Mouse (Mus musculus): ENCODE results near the gene Hs1bp3. TPM values are rescaled to one million over a fixed set of nuclear protein-coding genes. Genes with fewer than 3 reads are reported as not detected.

Gene Hs1bp3
- total and polyA plus RNA-seq, 2 experiments from 2014 or later = 5.1 to 8.3 TPM

DNA sequence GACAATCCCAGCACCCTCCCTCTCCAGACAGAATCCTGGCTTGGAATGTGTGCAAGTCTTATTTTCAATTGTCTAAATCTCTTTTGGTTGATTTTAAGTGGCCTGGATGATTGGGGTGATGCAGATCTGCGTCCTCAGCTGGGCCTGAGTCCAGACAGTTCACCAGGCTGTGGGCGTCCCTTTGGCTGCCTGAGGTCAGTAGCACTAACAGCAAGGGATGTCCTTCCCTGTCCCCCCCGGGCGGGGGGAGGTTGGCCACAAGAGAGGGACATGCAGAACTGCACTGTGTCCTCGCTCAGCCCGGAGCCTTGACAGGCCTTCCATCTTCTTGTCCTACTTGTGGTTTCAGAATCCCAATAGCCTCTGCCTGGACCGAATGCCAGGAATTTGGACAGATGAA, 52.1 kb downstream of the Hs1bp3 start:
- Histone ChIP-seq H3K27me3 (ENCODE audit: insufficient read depth, low read length) (no peaks in the 10 kb centered on the region), H3K4me3 (ENCODE audit: low read depth, low read length) (no peak overlapping the region), H3K4me2 (ENCODE audit: low read depth, low read length, poor library complexity, severe bottlenecking) (no peak overlapping the region), H3K9me3 (ENCODE audit: low read length) (no peaks in the 10 kb centered on the region), H3K4me1 (ENCODE audit: insufficient read depth, low read length) (peaks cover 5% of the 10 kb centered on the region; the same call in 1 of the 2 replicates), H3K9ac (replicated peaks; ENCODE audit: low read length, poor library complexity, severe bottlenecking) (no peak overlapping the region), H3K27ac (ENCODE audit: low read depth, low read length) (no peak overlapping the region), H3K36me3 (ENCODE audit: insufficient read depth, low read length) (no peaks in the 10 kb centered on the region)
- no peak for TF ChIP-seq CTCF (IDR thresholded peaks at IDR 0.05)
- DNase-seq (ENCODE audit: low spot score) = peak; percentile 30
- ATAC-seq (ENCODE audit: low FRiP score) = no peak
- WGBS = 64% methylated on average over 7 of the region's 7 CpGs

DNA sequence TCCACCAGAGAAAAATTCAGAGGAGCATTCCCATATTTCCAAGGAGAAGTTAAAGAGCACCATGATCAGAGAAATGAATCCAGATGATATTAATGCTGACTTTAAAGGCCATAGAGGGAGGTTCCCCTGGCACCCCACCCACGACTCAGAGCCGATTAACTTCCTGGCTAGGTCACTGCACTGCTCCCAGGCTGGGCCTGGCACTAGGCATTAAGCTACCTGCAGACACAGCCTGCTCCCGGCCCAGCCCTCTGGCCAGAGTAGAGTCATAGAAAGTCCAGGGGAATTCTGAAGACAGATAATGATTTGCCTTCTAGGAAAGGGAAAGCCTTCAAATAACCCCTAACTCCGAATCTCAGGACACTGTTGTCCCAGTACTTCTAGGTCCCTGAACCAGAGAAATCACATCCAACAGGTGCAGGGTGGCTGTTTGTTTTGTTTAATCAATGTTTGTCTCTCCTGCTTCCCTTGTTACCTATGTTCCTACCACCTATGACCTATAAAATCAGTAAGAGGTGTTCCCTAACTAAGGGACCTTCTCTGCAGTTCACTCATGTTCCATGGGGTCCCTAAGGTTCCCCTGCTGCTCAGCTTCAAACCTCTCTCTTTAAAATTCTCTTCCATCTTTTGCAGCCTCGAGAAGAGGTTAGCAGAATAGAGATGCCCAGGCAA, 52.8 kb downstream of the Hs1bp3 start:
- WGBS = 76% methylated on average over 5 of the region's 5 CpGs
- Histone ChIP-seq H3K9me3 (ENCODE audit: low read length) (no peaks in the 10 kb centered on the region), H3K27ac (ENCODE audit: low read depth, low read length) (no peak overlapping the region), H3K4me3 (ENCODE audit: low read depth, low read length) (no peak overlapping the region), H3K4me1 (ENCODE audit: insufficient read depth, low read length) (peaks cover 5% of the 10 kb centered on the region; the same call in 1 of the 2 replicates), H3K4me2 (ENCODE audit: low read depth, low read length, poor library complexity, severe bottlenecking) (no peak overlapping the region), H3K27me3 (ENCODE audit: insufficient read depth, low read length) (no peaks in the 10 kb centered on the region), H3K36me3 (ENCODE audit: insufficient read depth, low read length) (no peaks in the 10 kb centered on the region), H3K9ac (replicated peaks; ENCODE audit: low read length, poor library complexity, severe bottlenecking) (no peak overlapping the region)
- TF ChIP-seq CTCF (IDR thresholded peaks at IDR 0.05) = no peak
- ATAC-seq (ENCODE audit: low FRiP score) = no peak
- DNase-seq (ENCODE audit: low spot score) = no peak

DNA sequence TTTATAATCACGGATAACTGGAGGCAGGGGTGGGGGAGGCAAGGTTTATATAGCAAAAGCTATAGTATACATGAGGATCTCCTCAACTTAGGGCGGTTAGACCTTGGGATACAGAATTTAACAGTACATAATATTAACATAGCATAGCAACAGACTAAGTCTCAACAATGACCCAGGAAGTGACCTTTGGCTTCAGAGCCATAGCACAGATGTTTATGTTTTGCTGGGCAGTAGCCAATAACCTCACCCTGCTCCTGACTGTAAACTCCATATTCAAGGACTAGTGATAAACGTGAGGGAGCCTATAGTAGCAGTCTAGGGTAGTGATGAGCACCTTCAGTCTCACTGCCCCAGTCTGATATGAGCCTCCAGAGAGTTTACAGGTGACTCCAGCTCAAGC, 53.5 kb downstream of the Hs1bp3 start:
- ATAC-seq (ENCODE audit: low FRiP score) = no peak
- WGBS = 74% methylated on average over 3 of the region's 3 CpGs

DNA sequence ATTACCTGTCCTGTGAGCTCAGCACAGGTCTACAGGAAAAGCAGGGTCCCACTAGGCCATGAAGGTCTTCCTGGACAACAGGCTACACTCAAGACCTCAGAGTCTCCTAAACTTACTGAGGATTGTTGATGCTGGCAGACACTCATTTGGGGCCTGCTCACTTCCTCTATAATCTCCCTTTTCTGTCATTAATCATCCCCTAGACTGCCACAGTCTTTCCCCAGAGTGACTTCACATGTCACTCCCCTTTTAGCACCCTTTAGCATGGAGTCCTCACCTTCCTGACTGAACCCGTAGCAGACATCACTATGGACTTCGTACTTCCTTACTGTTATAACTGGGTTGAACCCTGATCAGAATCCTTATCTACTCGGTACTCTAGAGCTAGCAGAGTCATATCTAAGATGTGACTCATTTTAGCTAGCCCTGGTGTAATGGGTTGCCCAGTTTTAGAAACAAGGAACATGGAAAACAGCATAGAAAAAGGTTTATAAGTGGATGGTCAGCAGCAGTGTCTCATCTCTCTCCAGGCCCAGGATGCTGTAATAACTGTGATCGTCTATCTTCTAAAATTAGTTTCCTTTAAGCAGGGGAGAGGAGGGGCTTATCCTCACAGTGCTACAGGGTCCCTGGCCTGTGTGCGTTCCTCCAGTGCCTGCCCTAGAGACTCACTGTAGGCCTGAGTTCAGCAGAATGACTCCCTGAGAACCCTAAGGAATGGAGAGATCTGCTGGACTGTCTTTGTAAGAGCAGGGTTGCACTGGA, 58.7 kb downstream of the Hs1bp3 start:
- Histone ChIP-seq H3K4me1 (ENCODE audit: insufficient read depth, low read length) (no peaks in the 10 kb centered on the region), H3K27me3 (ENCODE audit: insufficient read depth, low read length) (no peaks in the 10 kb centered on the region), H3K36me3 (ENCODE audit: insufficient read depth, low read length) (no peaks in the 10 kb centered on the region), H3K9ac (replicated peaks; ENCODE audit: low read length, poor library complexity, severe bottlenecking) (no peak overlapping the region), H3K9me3 (ENCODE audit: low read length) (no peaks in the 10 kb centered on the region), H3K4me2 (ENCODE audit: low read depth, low read length, poor library complexity, severe bottlenecking) (no peak overlapping the region), H3K4me3 (ENCODE audit: low read depth, low read length) (no peak overlapping the region), H3K27ac (ENCODE audit: low read depth, low read length) (no peak overlapping the region)
- DNase-seq (ENCODE audit: low spot score) = no peak
- ATAC-seq (ENCODE audit: low FRiP score) = no peak
- TF ChIP-seq CTCF (IDR thresholded peaks at IDR 0.05) = no peak
- 83% methylated on average over 5 of the region's 5 CpGs for WGBS

More for the DNA sequence above, 53.5 kb downstream of the Hs1bp3 start:
- H3K4me2 ChIP-seq (ENCODE audit: low read depth, low read length, poor library complexity, severe bottlenecking) = no peak overlapping the region
- no peak overlapping the region for H3K27ac ChIP-seq (ENCODE audit: low read depth, low read length)
- H3K4me3 ChIP-seq (ENCODE audit: low read depth, low read length) = no peak overlapping the region
- TF ChIP-seq CTCF (IDR thresholded peaks at IDR 0.05) = no peak
- H3K4me1 ChIP-seq (ENCODE audit: insufficient read depth, low read length) = peaks cover 5% of the 10 kb centered on the region; the same call in 1 of the 2 replicates
- no peaks in the 10 kb centered on the region for H3K27me3 ChIP-seq (ENCODE audit: insufficient read depth, low read length)
- no peaks in the 10 kb centered on the region for H3K9me3 ChIP-seq (ENCODE audit: low read length)
- H3K9ac ChIP-seq (replicated peaks; ENCODE audit: low read length, poor library complexity, severe bottlenecking) = no peak overlapping the region
- no peaks in the 10 kb centered on the region for H3K36me3 ChIP-seq (ENCODE audit: insufficient read depth, low read length)
- DNase-seq (ENCODE audit: low spot score) = no peak

DNA sequence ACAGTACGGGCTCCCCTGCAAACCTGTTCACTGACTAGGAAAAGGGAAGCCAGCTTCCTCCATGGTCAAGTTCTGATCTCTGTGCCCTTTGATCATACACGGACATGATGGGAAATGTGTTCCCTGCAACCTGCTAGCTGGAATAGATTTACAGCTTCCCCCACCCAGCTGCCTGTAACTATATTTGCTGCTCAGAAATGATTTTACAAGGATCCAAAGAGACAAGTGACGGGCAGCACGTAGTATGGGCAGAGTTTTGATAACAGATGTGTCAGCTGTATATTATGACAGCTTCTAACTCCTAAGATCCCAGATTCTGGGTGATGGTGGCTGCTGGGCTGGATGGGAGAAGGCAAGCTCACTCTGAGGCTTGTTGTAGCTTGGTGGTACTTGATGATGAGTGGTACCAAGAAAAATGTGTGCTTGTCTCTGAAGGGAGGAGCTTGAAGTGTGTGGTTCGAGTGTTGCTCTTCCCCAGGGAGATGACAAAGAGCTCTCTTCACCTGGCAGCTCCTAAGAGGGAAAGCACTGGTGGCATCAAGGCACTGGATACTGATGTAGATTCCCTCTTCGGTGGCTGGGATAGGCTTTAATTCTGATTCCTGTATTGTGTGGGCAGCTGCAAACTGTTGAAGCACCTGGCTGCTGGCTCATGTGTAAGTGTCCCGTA, 59.4 kb downstream of the Hs1bp3 start:
- DNase-seq (ENCODE audit: low spot score) (no peak), ATAC-seq (ENCODE audit: low FRiP score) (no peak)
- H3K27ac ChIP-seq (ENCODE audit: low read depth, low read length) = no peak overlapping the region
- no peaks in the 10 kb centered on the region for H3K27me3 ChIP-seq (ENCODE audit: insufficient read depth, low read length)
- H3K4me1 ChIP-seq (ENCODE audit: insufficient read depth, low read length) = no peaks in the 10 kb centered on the region
- 82% methylated on average over 7 of the region's 7 CpGs for WGBS
- H3K9me3 ChIP-seq (ENCODE audit: low read length) = no peaks in the 10 kb centered on the region
- no peak overlapping the region for H3K4me3 ChIP-seq (ENCODE audit: low read depth, low read length)
- no peak overlapping the region for H3K4me2 ChIP-seq (ENCODE audit: low read depth, low read length, poor library complexity, severe bottlenecking)
- TF ChIP-seq CTCF (IDR thresholded peaks at IDR 0.05) = no peak
- no peaks in the 10 kb centered on the region for H3K36me3 ChIP-seq (ENCODE audit: insufficient read depth, low read length)
- H3K9ac ChIP-seq (replicated peaks; ENCODE audit: low read length, poor library complexity, severe bottlenecking) = no peak overlapping the region

DNA sequence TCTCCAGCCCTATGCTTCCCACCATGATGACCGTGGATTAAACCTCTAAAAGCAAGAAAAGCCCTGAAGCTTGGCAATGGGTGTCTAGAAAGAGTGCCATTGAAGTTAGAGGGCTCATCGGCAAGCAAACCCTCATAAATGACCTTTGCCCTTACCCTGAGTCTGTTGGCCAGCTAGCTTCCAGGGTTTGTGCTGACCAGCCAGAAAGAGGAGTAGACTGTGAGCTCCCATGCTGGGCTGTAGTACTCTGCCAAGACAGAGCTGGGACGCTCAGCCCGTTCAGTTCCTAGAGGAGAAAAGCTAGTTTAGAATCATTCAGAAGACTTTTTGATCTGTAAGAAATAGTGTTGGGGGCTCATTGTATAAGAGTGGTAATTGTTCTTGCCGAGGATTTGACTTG, 60.5 kb downstream of the Hs1bp3 start:
- Histone ChIP-seq H3K4me2 (ENCODE audit: low read depth, low read length, poor library complexity, severe bottlenecking) (no peak overlapping the region), H3K4me3 (ENCODE audit: low read depth, low read length) (no peak overlapping the region), H3K27me3 (ENCODE audit: insufficient read depth, low read length) (no peaks in the 10 kb centered on the region), H3K27ac (ENCODE audit: low read depth, low read length) (no peak overlapping the region), H3K9me3 (ENCODE audit: low read length) (no peaks in the 10 kb centered on the region), H3K9ac (replicated peaks; ENCODE audit: low read length, poor library complexity, severe bottlenecking) (no peak overlapping the region), H3K36me3 (ENCODE audit: insufficient read depth, low read length) (no peaks in the 10 kb centered on the region), H3K4me1 (ENCODE audit: insufficient read depth, low read length) (no peaks in the 10 kb centered on the region)
- 75% methylated on average over 5 of the region's 5 CpGs for WGBS
- ATAC-seq (ENCODE audit: low FRiP score) (no peak), DNase-seq (ENCODE audit: low spot score) (no peak)
- no peak for TF ChIP-seq CTCF (IDR thresholded peaks at IDR 0.05)

All from midbrain, postnatal 0 days (tissue).